Mouse (Mus musculus): Measurements from ENCODE around the gene Csad. TPM values are rescaled to one million over a fixed set of nuclear protein-coding genes. Genes with fewer than 3 reads are reported as not detected.
A peak's percentile ranks its signal among the peaks of the same experiment; 100 is the strongest.
"Not testable (repeated sequence)": the region's sequence is repeated elsewhere in the genome, so short reads cannot be mapped to it uniquely, and the experiment has no call there.

Gene Csad
- polyA plus RNA-seq, 1 experiment, result 77.6 TPM

DNA sequence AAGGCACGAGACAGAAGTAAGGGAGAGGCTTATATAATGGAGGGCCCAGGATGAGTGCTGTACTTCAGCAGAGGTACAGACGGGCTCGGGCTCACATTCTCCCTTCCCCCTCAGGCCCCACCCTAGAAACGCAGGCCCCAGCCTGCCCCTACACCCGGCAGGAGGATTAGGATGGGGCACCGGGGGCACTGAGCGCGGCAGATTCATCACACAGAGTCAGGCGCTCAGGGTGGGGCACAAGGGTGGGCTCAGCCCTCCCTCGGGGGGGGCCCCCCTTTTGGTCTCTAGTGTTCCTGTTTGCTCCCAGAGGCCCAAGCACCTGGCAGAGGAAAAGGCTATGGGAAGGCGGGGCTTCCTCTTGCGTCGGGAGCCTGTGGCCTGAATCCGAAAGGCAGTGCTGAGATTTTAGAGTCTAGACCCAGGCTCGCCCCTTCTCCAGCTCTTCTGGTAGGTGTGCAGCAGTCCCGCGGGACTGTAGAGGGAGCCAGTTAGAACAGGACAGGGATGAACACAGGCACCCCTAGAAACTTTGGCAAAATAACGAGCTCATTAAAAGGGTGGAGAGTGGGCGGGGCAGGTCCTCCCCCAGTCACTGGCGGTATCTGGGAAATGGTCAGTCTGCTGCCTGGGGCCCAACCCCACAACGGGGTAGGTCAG, 31.0 kb upstream of the Csad start:
- Histone ChIP-seq H3K36me3 (ENCODE audit: control insufficient read depth, insufficient read depth, low read length) (no peaks in the 10 kb centered on the region), H3K4me3 (ENCODE audit: control insufficient read depth, insufficient read depth, low read length) (no peak overlapping the region), H3K27ac (ENCODE audit: control insufficient read depth, insufficient read depth, low read length) (no peak overlapping the region), H3K27me3 (ENCODE audit: control insufficient read depth, insufficient read depth, low read length) (no peaks in the 10 kb centered on the region), H3K4me1 (replicated peaks; ENCODE audit: control insufficient read depth, insufficient read depth, low read length) (peaks cover 46% of the 10 kb centered on the region)
- TF ChIP-seq CTCF (IDR thresholded peaks at IDR 0.05; ENCODE audit: borderline replicate concordance, control insufficient read depth, extremely low read depth, insufficient read depth, low read length, poor library complexity), result no peak
- TF ChIP-seq POLR2A (IDR thresholded peaks at IDR 0.05; ENCODE audit: control insufficient read depth, extremely low read depth, insufficient read depth, low read length, poor library complexity), result no peak
- DNase-seq, result peak; percentile 31
- WGBS, result 26% methylated on average over 21 of the region's 21 CpGs

DNA sequence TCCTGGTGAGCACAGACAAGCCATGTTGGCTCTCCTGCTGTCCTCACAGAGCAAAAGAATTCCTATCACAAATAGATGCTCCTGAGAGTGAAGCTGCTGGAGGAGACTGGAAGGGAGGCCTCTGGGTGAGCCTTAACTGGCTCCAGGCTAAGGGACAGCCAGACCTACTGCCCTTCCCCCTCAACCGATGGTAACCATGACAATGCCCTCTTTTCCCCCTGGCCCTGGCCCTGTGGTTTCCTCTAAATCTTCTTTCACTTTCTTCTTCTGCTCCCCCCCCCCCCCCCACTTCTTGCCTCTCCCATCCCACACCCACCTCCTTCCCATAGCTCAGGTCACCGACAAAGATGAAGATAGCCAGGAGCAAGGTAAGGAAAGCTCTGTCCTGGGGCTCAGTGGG, 29.4 kb upstream of the Csad start:
- DNase-seq, result peak; percentile 37
- Histone ChIP-seq H3K4me3 (ENCODE audit: control insufficient read depth, insufficient read depth, low read length) (no peak overlapping the region), H3K36me3 (ENCODE audit: control insufficient read depth, insufficient read depth, low read length) (no peaks in the 10 kb centered on the region), H3K27me3 (ENCODE audit: control insufficient read depth, insufficient read depth, low read length) (no peaks in the 10 kb centered on the region), H3K4me1 (replicated peaks; ENCODE audit: control insufficient read depth, insufficient read depth, low read length) (peaks cover 47% of the 10 kb centered on the region), H3K27ac (ENCODE audit: control insufficient read depth, insufficient read depth, low read length) (no peak overlapping the region; the same call in 1 of the 2 replicates)
- WGBS, result 0% methylated on average over 2 of the region's 2 CpGs
- TF ChIP-seq CTCF (IDR thresholded peaks at IDR 0.05; ENCODE audit: borderline replicate concordance, control insufficient read depth, extremely low read depth, insufficient read depth, low read length, poor library complexity) (no peak), POLR2A (IDR thresholded peaks at IDR 0.05; ENCODE audit: control insufficient read depth, extremely low read depth, insufficient read depth, low read length, poor library complexity) (no peak)

- H3K4me1 ChIP-seq (replicated peaks; ENCODE audit: control insufficient read depth, insufficient read depth, low read length), result peaks cover 47% of the 10 kb centered on the region
- WGBS, result 93% methylated on average over 7 of the region's 7 CpGs
- no peak overlapping the region for H3K4me3 ChIP-seq (ENCODE audit: control insufficient read depth, insufficient read depth, low read length)
- no peak for TF ChIP-seq POLR2A (IDR thresholded peaks at IDR 0.05; ENCODE audit: control insufficient read depth, extremely low read depth, insufficient read depth, low read length, poor library complexity)
- TF ChIP-seq CTCF (IDR thresholded peaks at IDR 0.05; ENCODE audit: borderline replicate concordance, control insufficient read depth, extremely low read depth, insufficient read depth, low read length, poor library complexity), result no peak
- H3K27me3 ChIP-seq (ENCODE audit: control insufficient read depth, insufficient read depth, low read length), result no peaks in the 10 kb centered on the region
- no peaks in the 10 kb centered on the region for H3K36me3 ChIP-seq (ENCODE audit: control insufficient read depth, insufficient read depth, low read length)
- no peak overlapping the region for H3K27ac ChIP-seq (ENCODE audit: control insufficient read depth, insufficient read depth, low read length)
- no peak for DNase-seq
These were observed 28.2 kb upstream of the Csad start for GRCm38 (mm10) chr15:102232764-102233163.

DNA sequence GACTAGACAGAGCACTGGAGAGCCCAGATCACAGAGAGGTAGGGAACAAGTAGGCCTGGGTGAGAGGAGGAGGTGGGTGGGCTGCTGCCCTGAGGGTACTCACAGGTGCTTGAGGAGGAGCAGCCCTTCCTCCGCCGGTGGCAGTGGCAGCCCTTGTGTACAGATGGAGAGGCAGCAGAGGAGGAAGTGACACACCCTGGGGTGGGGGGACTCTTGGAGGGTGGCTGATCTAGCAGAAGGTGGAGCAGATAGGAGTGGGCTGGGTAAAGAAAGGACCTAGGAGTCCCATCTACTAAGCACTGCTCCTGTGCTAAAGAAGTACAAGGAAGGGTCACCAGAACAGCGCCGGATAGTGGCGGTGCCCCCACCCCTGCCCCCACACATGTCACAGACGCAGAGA, 27.2 kb upstream of the Csad start, which contains the start of gene Itgb7:
TSS of gene Itgb7 (minus strand) at position 197 of the 400 bp plus-strand sequence.
- H3K27me3 ChIP-seq (ENCODE audit: control insufficient read depth, insufficient read depth, low read length), result no peaks in the 10 kb centered on the region
- H3K27ac ChIP-seq (ENCODE audit: control insufficient read depth, insufficient read depth, low read length), result peak within 1 kb of the TSS; percentile 62
- peaks cover 47% of the 10 kb centered on the region for H3K4me1 ChIP-seq (replicated peaks; ENCODE audit: control insufficient read depth, insufficient read depth, low read length)
- H3K4me3 ChIP-seq (ENCODE audit: control insufficient read depth, insufficient read depth, low read length), result peak within 1 kb of the TSS; percentile 37
- H3K36me3 ChIP-seq (ENCODE audit: control insufficient read depth, insufficient read depth, low read length), result no peaks in the 10 kb centered on the region
- no peak for TF ChIP-seq CTCF (IDR thresholded peaks at IDR 0.05; ENCODE audit: borderline replicate concordance, control insufficient read depth, extremely low read depth, insufficient read depth, low read length, poor library complexity)
- TF ChIP-seq POLR2A (IDR thresholded peaks at IDR 0.05; ENCODE audit: control insufficient read depth, extremely low read depth, insufficient read depth, low read length, poor library complexity), result peak; percentile 44; the same call in 1 of the 2 replicates
- DNase-seq, result peak; percentile 84
- 3% methylated on average over 6 of the region's 6 CpGs for WGBS

DNA sequence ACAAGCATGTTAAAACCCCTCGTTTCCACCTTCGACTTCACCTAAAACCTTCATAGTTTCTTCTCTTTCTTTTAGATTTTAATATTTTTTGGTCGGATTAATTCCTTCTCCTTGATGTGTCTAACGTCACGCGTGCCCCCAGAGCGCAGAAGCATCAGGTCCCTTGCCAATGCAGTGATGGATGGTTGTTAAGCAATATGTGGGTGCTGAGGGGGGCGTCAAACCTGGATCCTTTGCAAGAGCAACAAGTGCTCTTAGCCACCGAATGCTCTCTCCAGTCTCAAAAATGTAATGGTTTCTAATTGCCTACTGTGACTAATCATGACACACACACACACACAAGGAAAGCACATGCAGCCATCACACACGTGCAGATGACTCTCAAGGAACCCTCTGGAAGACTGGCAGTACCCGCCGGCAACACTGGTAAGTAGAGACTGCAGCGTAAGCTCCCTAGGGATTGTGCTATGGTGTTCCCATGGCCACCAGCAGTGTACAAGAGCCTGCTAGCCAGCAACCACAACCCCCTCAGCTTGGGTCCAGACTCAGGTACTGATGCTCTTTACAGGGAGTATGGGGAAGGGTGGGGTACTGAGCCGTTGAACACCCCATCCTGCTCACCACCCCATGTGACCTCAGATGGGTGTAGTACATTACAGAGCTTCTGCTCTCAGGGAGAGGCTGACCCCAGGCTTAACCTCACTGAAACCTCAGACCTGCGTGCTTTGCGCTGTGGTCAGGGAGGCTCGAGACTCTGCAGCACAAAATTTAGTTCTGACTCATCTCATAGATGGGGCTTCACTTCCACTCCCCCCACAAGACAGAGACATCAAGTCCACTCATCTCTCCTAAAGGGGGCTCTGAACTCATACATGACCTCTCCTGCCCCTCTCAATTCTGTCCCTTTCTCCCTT, 26.1 kb upstream of the Csad start:
- Histone ChIP-seq H3K4me1 (replicated peaks; ENCODE audit: control insufficient read depth, insufficient read depth, low read length) (peaks cover 49% of the 10 kb centered on the region), H3K36me3 (ENCODE audit: control insufficient read depth, insufficient read depth, low read length) (no peaks in the 10 kb centered on the region), H3K27me3 (ENCODE audit: control insufficient read depth, insufficient read depth, low read length) (no peaks in the 10 kb centered on the region), H3K4me3 (ENCODE audit: control insufficient read depth, insufficient read depth, low read length) (peak overlapping the region; percentile 37), H3K27ac (ENCODE audit: control insufficient read depth, insufficient read depth, low read length) (peak overlapping the region; percentile 62; the same call in 1 of the 2 replicates)
- DNase-seq, result peak; percentile 31
- 61% methylated on average over 17 of the region's 17 CpGs for WGBS
- TF ChIP-seq CTCF (IDR thresholded peaks at IDR 0.05; ENCODE audit: borderline replicate concordance, control insufficient read depth, extremely low read depth, insufficient read depth, low read length, poor library complexity) (no peak), POLR2A (IDR thresholded peaks at IDR 0.05; ENCODE audit: control insufficient read depth, extremely low read depth, insufficient read depth, low read length, poor library complexity) (no peak)

DNA sequence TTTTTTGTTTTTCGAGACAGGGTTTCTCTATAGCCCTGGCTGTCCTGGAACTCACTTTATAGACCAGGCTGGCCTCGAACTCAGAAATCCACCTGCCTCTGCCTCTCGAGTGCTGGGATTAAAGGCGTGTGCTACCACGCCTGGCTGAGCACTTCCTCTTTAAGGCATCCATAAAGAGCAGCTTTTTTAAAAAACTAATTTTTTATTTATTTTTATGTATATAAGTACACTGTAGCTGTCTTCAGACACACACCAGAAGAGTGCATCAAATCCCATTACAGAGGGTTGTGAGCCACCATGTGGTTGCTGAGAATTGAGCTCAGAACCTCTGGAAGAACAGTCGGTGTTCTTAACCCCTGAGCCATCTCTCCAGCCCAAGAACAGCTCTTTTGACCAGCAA, 21.1 kb upstream of the Csad start:
- not testable (repeated sequence) for H3K36me3 ChIP-seq (ENCODE audit: control insufficient read depth, insufficient read depth, low read length); H3K4me3 ChIP-seq (ENCODE audit: control insufficient read depth, insufficient read depth, low read length); H3K27me3 ChIP-seq (ENCODE audit: control insufficient read depth, insufficient read depth, low read length); H3K27ac ChIP-seq (ENCODE audit: control insufficient read depth, insufficient read depth, low read length); DNase-seq
- 16% methylated on average over 6 of the region's 6 CpGs for WGBS
- H3K4me1 ChIP-seq (replicated peaks; ENCODE audit: control insufficient read depth, insufficient read depth, low read length), result peaks cover 12% of the 10 kb centered on the region

Measured in thymus, adult 2 months (tissue).